Mouse (Mus musculus): Measurements from ENCODE around the gene Doc2b. TPM values are rescaled to one million over a fixed set of nuclear protein-coding genes. Genes with fewer than 3 reads are reported as not detected.

The Doc2b gene
- polyA plus RNA-seq, 1 experiment, result 0.24 TPM

- WGBS, result 77% methylated on average over 4 of the region's 4 CpGs
These were observed 31.3 kb downstream of the Doc2b start for GRCm38 (mm10) chr11:75764521-75765023.

DNA sequence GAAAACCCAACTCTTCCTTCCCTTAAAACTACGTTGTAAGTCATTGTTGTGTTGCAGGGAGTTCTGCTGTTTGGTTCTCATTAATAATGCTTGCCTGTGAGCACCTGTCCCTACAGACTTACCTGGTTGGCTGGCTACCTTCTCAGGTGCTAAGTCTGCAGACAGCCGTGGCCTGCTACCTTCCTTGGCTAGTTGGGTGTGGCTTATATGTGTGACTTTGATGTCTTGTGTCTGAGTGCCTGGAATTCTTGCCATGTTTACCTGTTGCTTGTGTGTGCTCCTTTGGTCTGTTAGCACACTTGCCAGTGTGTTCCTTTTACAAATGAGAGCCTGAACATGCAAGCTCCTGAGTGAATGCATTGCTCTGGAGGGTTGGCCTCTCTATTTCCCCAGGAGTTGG, 33.1 kb downstream of the Doc2b start:
- no peak overlapping the region for H3K4me3 ChIP-seq (ENCODE audit: control insufficient read depth, insufficient read depth, low read length)
- peaks cover 74% of the 10 kb centered on the region for H3K36me3 ChIP-seq (ENCODE audit: control insufficient read depth, insufficient read depth, low read length)
- H3K27me3 ChIP-seq (ENCODE audit: control insufficient read depth, insufficient read depth, low read length), result no peaks in the 10 kb centered on the region
- whole genome bisulfite sequencing, result 94% methylated on average over 2 of the region's 2 CpGs
- TF ChIP-seq POLR2A (IDR thresholded peaks at IDR 0.05; ENCODE audit: control insufficient read depth, extremely low read depth, insufficient read depth, low read length, poor library complexity), result no peak
- no peak for TF ChIP-seq CTCF (IDR thresholded peaks at IDR 0.05; ENCODE audit: borderline replicate concordance, control insufficient read depth, extremely low read depth, insufficient read depth, low read length, poor library complexity)
- H3K27ac ChIP-seq (ENCODE audit: control insufficient read depth, insufficient read depth, low read length), result no peak overlapping the region
- H3K4me1 ChIP-seq (replicated peaks; ENCODE audit: control insufficient read depth, insufficient read depth, low read length), result no peaks in the 10 kb centered on the region
- DNase-seq, result no peak

More at GRCm38 (mm10) chr11:75764521-75765023, 31.3 kb downstream of the Doc2b start:
- TF ChIP-seq POLR2A (IDR thresholded peaks at IDR 0.05; ENCODE audit: control insufficient read depth, extremely low read depth, insufficient read depth, low read length, poor library complexity) (no peak), CTCF (IDR thresholded peaks at IDR 0.05; ENCODE audit: borderline replicate concordance, control insufficient read depth, extremely low read depth, insufficient read depth, low read length, poor library complexity) (no peak)
- H3K27me3 ChIP-seq (ENCODE audit: control insufficient read depth, insufficient read depth, low read length), result no peaks in the 10 kb centered on the region
- no peaks in the 10 kb centered on the region; the same call in 1 of the 2 replicates for H3K4me1 ChIP-seq (replicated peaks; ENCODE audit: control insufficient read depth, insufficient read depth, low read length)
- no peak for DNase-seq
- peaks cover 55% of the 10 kb centered on the region for H3K36me3 ChIP-seq (ENCODE audit: control insufficient read depth, insufficient read depth, low read length)
- no peak overlapping the region for H3K4me3 ChIP-seq (ENCODE audit: control insufficient read depth, insufficient read depth, low read length)
- H3K27ac ChIP-seq (ENCODE audit: control insufficient read depth, insufficient read depth, low read length), result no peak overlapping the region

GRCm38 (mm10) chr11:75760785-75761184, 35.1 kb downstream of the Doc2b start:
- no peak for TF ChIP-seq CTCF (IDR thresholded peaks at IDR 0.05; ENCODE audit: borderline replicate concordance, control insufficient read depth, extremely low read depth, insufficient read depth, low read length, poor library complexity)
- no peak for TF ChIP-seq POLR2A (IDR thresholded peaks at IDR 0.05; ENCODE audit: control insufficient read depth, extremely low read depth, insufficient read depth, low read length, poor library complexity)
- DNase-seq, result no peak
- Histone ChIP-seq H3K4me3 (ENCODE audit: control insufficient read depth, insufficient read depth, low read length) (no peak overlapping the region), H3K27ac (ENCODE audit: control insufficient read depth, insufficient read depth, low read length) (no peak overlapping the region), H3K27me3 (ENCODE audit: control insufficient read depth, insufficient read depth, low read length) (no peaks in the 10 kb centered on the region), H3K4me1 (replicated peaks; ENCODE audit: control insufficient read depth, insufficient read depth, low read length) (peaks cover 2% of the 10 kb centered on the region; the same call in 1 of the 2 replicates), H3K36me3 (ENCODE audit: control insufficient read depth, insufficient read depth, low read length) (peaks cover 80% of the 10 kb centered on the region)
- WGBS, result 90% methylated on average over 5 of the region's 5 CpGs

DNA sequence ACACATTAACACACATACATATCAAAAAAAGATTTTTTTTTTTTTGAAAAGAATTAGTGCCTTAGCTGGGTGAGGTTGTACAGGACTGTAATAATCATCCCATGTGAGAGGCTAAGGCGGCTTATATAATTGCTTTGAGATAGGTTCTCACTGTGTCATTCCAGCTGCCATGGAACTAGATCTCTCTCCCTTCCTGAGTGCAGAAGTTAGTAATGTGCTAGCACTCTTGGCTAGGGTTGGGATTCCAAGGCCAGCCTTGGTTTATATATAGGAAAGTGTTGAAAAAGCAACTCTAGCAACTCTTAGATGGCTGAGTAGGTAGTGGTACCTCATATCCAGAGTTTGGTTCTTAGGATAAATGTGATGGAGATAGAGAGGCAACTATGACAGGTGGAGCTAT, 37.3 kb downstream of the Doc2b start:
- H3K4me1 ChIP-seq (replicated peaks; ENCODE audit: control insufficient read depth, insufficient read depth, low read length), result peaks cover 2% of the 10 kb centered on the region; the same call in 1 of the 2 replicates

GRCm38 (mm10) chr11:75756687-75757086, 39.2 kb downstream of the Doc2b start:
- 31% methylated on average over 8 of the region's 8 CpGs for WGBS
- Histone ChIP-seq H3K4me1 (replicated peaks; ENCODE audit: control insufficient read depth, insufficient read depth, low read length) (peaks cover 2% of the 10 kb centered on the region; the same call in 1 of the 2 replicates), H3K4me3 (ENCODE audit: control insufficient read depth, insufficient read depth, low read length) (no peak overlapping the region), H3K27me3 (ENCODE audit: control insufficient read depth, insufficient read depth, low read length) (no peaks in the 10 kb centered on the region), H3K27ac (ENCODE audit: control insufficient read depth, insufficient read depth, low read length) (no peak overlapping the region), H3K36me3 (ENCODE audit: control insufficient read depth, insufficient read depth, low read length) (peaks cover 92% of the 10 kb centered on the region)
- DNase-seq, result peak; percentile 32
- no peak for TF ChIP-seq POLR2A (IDR thresholded peaks at IDR 0.05; ENCODE audit: control insufficient read depth, extremely low read depth, insufficient read depth, low read length, poor library complexity)
- TF ChIP-seq CTCF (IDR thresholded peaks at IDR 0.05; ENCODE audit: borderline replicate concordance, control insufficient read depth, extremely low read depth, insufficient read depth, low read length, poor library complexity), result no peak

More for the DNA sequence above, 37.3 kb downstream of the Doc2b start:
- no peaks in the 10 kb centered on the region for H3K27me3 ChIP-seq (ENCODE audit: control insufficient read depth, insufficient read depth, low read length)
- 98% methylated on average over 1 of the region's 1 CpGs for WGBS
- H3K36me3 ChIP-seq (ENCODE audit: control insufficient read depth, insufficient read depth, low read length), result peaks cover 79% of the 10 kb centered on the region
- TF ChIP-seq POLR2A (IDR thresholded peaks at IDR 0.05; ENCODE audit: control insufficient read depth, extremely low read depth, insufficient read depth, low read length, poor library complexity) (no peak), CTCF (IDR thresholded peaks at IDR 0.05; ENCODE audit: borderline replicate concordance, control insufficient read depth, extremely low read depth, insufficient read depth, low read length, poor library complexity) (no peak)
- no peak overlapping the region for H3K4me3 ChIP-seq (ENCODE audit: control insufficient read depth, insufficient read depth, low read length)
- H3K27ac ChIP-seq (ENCODE audit: control insufficient read depth, insufficient read depth, low read length), result no peak overlapping the region
- DNase-seq, result no peak

GRCm38 (mm10) chr11:75751082-75751481, 44.8 kb downstream of the Doc2b start:
- H3K27me3 ChIP-seq (ENCODE audit: control insufficient read depth, insufficient read depth, low read length), result no peaks in the 10 kb centered on the region
- 73% methylated on average over 4 of the region's 4 CpGs for WGBS
- peaks cover 36% of the 10 kb centered on the region for H3K36me3 ChIP-seq (ENCODE audit: control insufficient read depth, insufficient read depth, low read length)
- H3K27ac ChIP-seq (ENCODE audit: control insufficient read depth, insufficient read depth, low read length), result no peak overlapping the region
- H3K4me3 ChIP-seq (ENCODE audit: control insufficient read depth, insufficient read depth, low read length), result no peak overlapping the region
- no peak for TF ChIP-seq CTCF (IDR thresholded peaks at IDR 0.05; ENCODE audit: borderline replicate concordance, control insufficient read depth, extremely low read depth, insufficient read depth, low read length, poor library complexity)
- TF ChIP-seq POLR2A (IDR thresholded peaks at IDR 0.05; ENCODE audit: control insufficient read depth, extremely low read depth, insufficient read depth, low read length, poor library complexity), result no peak
- peaks cover 2% of the 10 kb centered on the region; the same call in 1 of the 2 replicates for H3K4me1 ChIP-seq (replicated peaks; ENCODE audit: control insufficient read depth, insufficient read depth, low read length)
- DNase-seq, result no peak

All from thymus, adult 2 months (tissue).